Comparison of ENCODE assay signal across 10 mouse cellular contexts in the genomic region with DNA sequence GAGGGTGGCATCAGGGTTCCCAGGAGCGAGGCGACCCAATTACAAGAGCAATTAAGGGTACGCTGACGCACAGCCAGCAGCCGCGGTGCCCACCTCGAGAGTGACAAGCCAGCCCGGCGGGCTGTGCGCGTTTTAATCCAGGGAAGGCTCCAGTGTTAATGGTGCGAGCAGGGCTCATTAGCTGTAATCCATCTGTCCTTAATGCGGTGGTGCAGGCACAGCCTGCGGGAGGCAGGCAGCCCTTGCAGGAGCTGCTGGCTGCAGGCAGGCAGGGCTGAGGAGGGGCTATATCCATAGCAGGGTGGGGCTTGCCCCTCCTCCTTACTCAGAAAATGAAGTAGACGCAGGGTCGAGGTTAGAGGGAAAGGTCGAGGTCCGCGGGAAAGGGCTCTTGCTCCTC.
A peak's percentile ranks its signal among the peaks of the same experiment; 100 is the strongest.
DNase-seq lines count a peak whose midpoint lies in the region; ATAC-seq lines count a peak whose summit lies in the region.
"Had no signal": no experiment of that assay in that cellular context is flagged by ENCODE, and none has a peak within 500 bp of the region (broad histone marks: within the 10 kb centered on the region; RNA-seq: fewer than 3 reads in every experiment).

No protein-coding gene starts in this region.

- peaks cover 38% of the 10 kb centered on the region for H3K4me1 ChIP-seq in hindbrain, embryonic 11.5 days (replicated peaks; ENCODE audit: control insufficient read depth, insufficient read depth, low read length)
- H3K4me1 ChIP-seq in midbrain, embryonic 12.5 days = peaks cover 65% of the 10 kb centered on the region

- H3K9ac ChIP-seq in hindbrain, embryonic 11.5 days (ENCODE audit: low read depth, low read length) = no peak overlapping the region
- no peak overlapping the region for H3K9ac ChIP-seq in midbrain, embryonic 12.5 days (replicated peaks)

- peak; percentile 46 to 59 for DNase-seq in cerebellum, postnatal 25 days
- DNase-seq in cerebellum, adult 8-10 months = no peak
- DNase-seq in MN1 (ENCODE audit: low spot score) (peak; percentile 61), adipocyte (ENCODE audit: low spot score) (no peak)
- peak; percentile 55 for DNase-seq in hindbrain, embryonic 11.5 days (ENCODE audit: low spot score)
- DNase-seq in spleen, postnatal 36 days (ENCODE audit: low spot score in 2 of 2) = no peak
- no peak for DNase-seq in c-Kit-positive CD71-positive TER-119-positive erythroid progenitor cells, embryonic 14.5 days (ENCODE audit: low spot score)
- DNase-seq: kidney, postnatal 10 days had no signal

- peak overlapping the region; percentile 47 for H3K27ac ChIP-seq in hindbrain, embryonic 11.5 days (ENCODE audit: low read depth, low read length)
- H3K27ac ChIP-seq in midbrain, embryonic 12.5 days (replicated peaks) = peak overlapping the region; percentile 68

- H3K4me3 ChIP-seq in hindbrain, embryonic 11.5 days (ENCODE audit: low read depth, low read length) = no peak overlapping the region
- H3K4me3 ChIP-seq in midbrain, embryonic 12.5 days = no peak overlapping the region
- H3K4me3 ChIP-seq: megakaryocyte, embryonic 14.5 days had no signal

- 5% methylated on average over 19 of the region's 19 CpGs for WGBS in hindbrain, embryonic 11.5 days
- 3% methylated on average over 19 of the region's 19 CpGs for WGBS in midbrain, embryonic 12.5 days

- no peaks in the 10 kb centered on the region; the same call in 1 of the 2 replicates for H3K27me3 ChIP-seq in hindbrain, embryonic 11.5 days (ENCODE audit: control insufficient read depth, insufficient read depth, low read length)
- H3K27me3 ChIP-seq in midbrain, embryonic 12.5 days = peaks cover 51% of the 10 kb centered on the region

- peak; percentile 77 for ATAC-seq in hindbrain, embryonic 11.5 days (ENCODE audit: low FRiP score)
- peak; percentile 76 for ATAC-seq in midbrain, embryonic 12.5 days (ENCODE audit: low FRiP score, low read depth)

- no peak overlapping the region for H3K4me2 ChIP-seq in hindbrain, embryonic 11.5 days (replicated peaks; ENCODE audit: low read depth, low read length)
- peak overlapping the region; percentile 23 for H3K4me2 ChIP-seq in midbrain, embryonic 12.5 days (replicated peaks)

- H3K9me3 ChIP-seq in hindbrain, embryonic 11.5 days (ENCODE audit: control insufficient read depth, low read length) = no peaks in the 10 kb centered on the region
- H3K9me3 ChIP-seq in midbrain, embryonic 12.5 days = no peaks in the 10 kb centered on the region
- H3K9me3 ChIP-seq: megakaryocyte, embryonic 14.5 days had no signal

- H3K36me3 ChIP-seq in hindbrain, embryonic 11.5 days (ENCODE audit: control insufficient read depth, insufficient read depth, low read length) = no peaks in the 10 kb centered on the region
- H3K36me3 ChIP-seq in midbrain, embryonic 12.5 days = no peaks in the 10 kb centered on the region

Comparison
In these comparisons a context has a peak if more than half of its experiments do, and no peak if none do; other contexts are left out.
1. DNase-seq: peak in cerebellum, postnatal 25 days (2 of 2), MN1 (single experiment) and hindbrain, embryonic 11.5 days (single experiment); none in cerebellum, adult 8-10 months (single experiment), spleen, postnatal 36 days (0 of 2), c-Kit-positive CD71-positive TER-119-positive erythroid progenitor cells, embryonic 14.5 days (single experiment) and adipocyte (single experiment).